Mouse (Mus musculus): Measurements from ENCODE around the gene Slc7a1. TPM values are rescaled to one million over a fixed set of nuclear protein-coding genes. Genes with fewer than 3 reads are reported as not detected.

Gene Slc7a1
- polyA plus RNA-seq, 1 experiment from 2014 or later, result 17.8 TPM

DNA sequence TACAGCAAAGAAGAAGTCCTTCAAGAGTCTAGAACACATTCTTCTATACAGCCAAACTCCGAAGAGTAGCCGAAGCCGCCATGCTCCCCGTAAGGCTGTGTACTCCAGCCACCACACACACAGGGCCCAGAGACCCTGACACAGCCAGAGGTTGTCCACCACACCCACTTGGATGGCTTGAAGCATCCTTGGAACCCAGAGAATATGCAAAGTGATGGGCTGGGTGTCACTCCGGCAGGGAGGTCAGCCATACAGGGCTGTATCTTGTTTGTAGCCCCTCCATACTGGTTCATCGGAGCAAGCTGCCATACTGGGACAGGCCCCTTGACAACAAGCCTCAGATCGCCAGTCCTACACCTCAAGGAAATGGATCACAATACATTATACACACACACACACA is 37.4 kb downstream of the Slc7a1 start:
- DNase-seq (ENCODE audit: low spot score), result no peak
- Histone ChIP-seq H3K27me3 (ENCODE audit: control insufficient read depth, insufficient read depth, low read length) (no peaks in the 10 kb centered on the region), H3K4me2 (replicated peaks; ENCODE audit: low read depth) (no peak overlapping the region), H3K4me3 (ENCODE audit: low read depth, low read length) (no peak overlapping the region), H3K4me1 (replicated peaks; ENCODE audit: control insufficient read depth, insufficient read depth) (no peaks in the 10 kb centered on the region), H3K27ac (replicated peaks) (peak overlapping the region; percentile 84), H3K36me3 (ENCODE audit: control insufficient read depth, insufficient read depth, low read length) (no peaks in the 10 kb centered on the region), H3K9me3 (ENCODE audit: control insufficient read depth, low read length) (no peaks in the 10 kb centered on the region), H3K9ac (ENCODE audit: low read length) (no peak overlapping the region)
- ATAC-seq (ENCODE audit: low FRiP score, low TSS enrichment), result no peak
- TF ChIP-seq EP300 (optimal IDR thresholded peaks at IDR 0.05) (no peak), CTCF (IDR thresholded peaks at IDR 0.05; ENCODE audit: low read depth) (no peak)
- 98% methylated on average over 7 of the region's 7 CpGs for WGBS

DNA sequence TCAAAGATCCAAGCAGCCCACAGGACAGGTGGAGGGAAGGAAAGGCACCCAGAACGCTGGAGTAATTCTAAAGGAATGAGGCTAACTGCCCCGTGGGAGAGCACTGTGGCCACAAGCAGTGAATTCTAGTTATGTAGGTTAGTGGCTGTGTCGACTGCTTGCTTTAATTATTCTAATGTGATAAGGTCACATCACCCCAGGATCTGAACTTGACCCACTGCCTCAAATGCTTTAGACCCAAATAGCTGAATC is 38.0 kb downstream of the Slc7a1 start:
- H3K4me1 ChIP-seq (replicated peaks; ENCODE audit: control insufficient read depth, insufficient read depth), result no peaks in the 10 kb centered on the region
- 23% methylated on average over 3 of the region's 3 CpGs for WGBS
- H3K27me3 ChIP-seq (ENCODE audit: control insufficient read depth, insufficient read depth, low read length), result no peaks in the 10 kb centered on the region
- H3K9me3 ChIP-seq (ENCODE audit: control insufficient read depth, low read length), result no peaks in the 10 kb centered on the region
- H3K4me2 ChIP-seq (replicated peaks; ENCODE audit: low read depth), result no peak overlapping the region
- H3K36me3 ChIP-seq (ENCODE audit: control insufficient read depth, insufficient read depth, low read length), result no peaks in the 10 kb centered on the region
- H3K9ac ChIP-seq (ENCODE audit: low read length), result no peak overlapping the region
- ATAC-seq (ENCODE audit: low FRiP score, low TSS enrichment) (no peak), DNase-seq (ENCODE audit: low spot score) (no peak)
- H3K4me3 ChIP-seq (ENCODE audit: low read depth, low read length), result no peak overlapping the region
- TF ChIP-seq EP300 (optimal IDR thresholded peaks at IDR 0.05) (no peak), CTCF (IDR thresholded peaks at IDR 0.05; ENCODE audit: low read depth) (no peak)
- H3K27ac ChIP-seq (replicated peaks), result peak overlapping the region; percentile 84

DNA sequence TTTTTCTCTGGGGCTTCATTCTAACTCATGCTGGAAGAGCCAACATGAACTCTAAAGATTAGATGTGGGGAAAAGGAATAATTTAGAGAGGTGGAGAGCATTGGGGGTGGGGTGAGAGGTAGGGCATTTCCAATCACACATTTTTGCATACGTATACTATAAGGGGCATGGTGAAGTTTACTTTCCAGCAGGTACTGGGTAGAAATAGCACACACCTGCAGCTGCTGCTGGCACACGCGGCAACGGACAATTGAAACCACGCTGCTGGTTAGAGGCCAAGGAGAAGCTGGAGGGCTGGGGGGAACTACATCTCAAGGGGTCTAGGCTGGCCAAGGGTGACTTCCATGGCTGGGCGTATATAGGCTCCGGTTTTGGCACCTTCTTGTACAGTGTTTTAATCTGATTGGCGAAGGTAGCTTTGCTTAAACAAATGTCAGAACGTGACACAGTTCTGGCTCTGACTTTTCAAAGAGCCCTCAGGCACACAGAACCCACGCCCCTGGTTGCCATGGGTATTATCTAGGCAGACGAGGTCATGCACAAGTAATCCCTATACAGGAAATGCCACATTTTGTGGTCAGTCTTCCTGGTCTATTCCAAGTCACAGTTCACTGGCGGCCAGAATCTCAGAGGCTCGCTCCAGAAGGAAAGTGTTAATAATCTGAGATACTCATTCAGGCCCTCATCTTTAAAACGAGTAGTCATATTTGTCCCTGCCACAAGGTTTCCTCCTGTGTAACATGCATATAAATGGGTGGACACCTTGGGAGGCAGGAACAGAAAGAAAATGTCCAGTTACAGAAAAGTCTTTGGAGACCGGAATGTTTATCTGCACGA is 38.6 kb downstream of the Slc7a1 start:
- H3K9ac ChIP-seq (ENCODE audit: low read length), result no peak overlapping the region
- ATAC-seq (ENCODE audit: low FRiP score, low TSS enrichment) (peak; percentile 95), DNase-seq (ENCODE audit: low spot score) (peak; percentile 91)
- TF ChIP-seq EP300 (optimal IDR thresholded peaks at IDR 0.05), result no peak
- no peak for TF ChIP-seq CTCF (IDR thresholded peaks at IDR 0.05; ENCODE audit: low read depth)
- H3K36me3 ChIP-seq (ENCODE audit: control insufficient read depth, insufficient read depth, low read length), result no peaks in the 10 kb centered on the region
- 38% methylated on average over 16 of the region's 16 CpGs for WGBS
- H3K27me3 ChIP-seq (ENCODE audit: control insufficient read depth, insufficient read depth, low read length), result no peaks in the 10 kb centered on the region
- H3K9me3 ChIP-seq (ENCODE audit: control insufficient read depth, low read length), result no peaks in the 10 kb centered on the region
- peak overlapping the region; percentile 86 for H3K27ac ChIP-seq (replicated peaks)
- 0 out of 2 replicates have a peak overlapping the region, but pooled peaks have one; percentile 31 for H3K4me2 ChIP-seq (replicated peaks; ENCODE audit: low read depth)
- H3K4me3 ChIP-seq (ENCODE audit: low read depth, low read length), result no peak overlapping the region
- no peaks in the 10 kb centered on the region for H3K4me1 ChIP-seq (replicated peaks; ENCODE audit: control insufficient read depth, insufficient read depth)

DNA sequence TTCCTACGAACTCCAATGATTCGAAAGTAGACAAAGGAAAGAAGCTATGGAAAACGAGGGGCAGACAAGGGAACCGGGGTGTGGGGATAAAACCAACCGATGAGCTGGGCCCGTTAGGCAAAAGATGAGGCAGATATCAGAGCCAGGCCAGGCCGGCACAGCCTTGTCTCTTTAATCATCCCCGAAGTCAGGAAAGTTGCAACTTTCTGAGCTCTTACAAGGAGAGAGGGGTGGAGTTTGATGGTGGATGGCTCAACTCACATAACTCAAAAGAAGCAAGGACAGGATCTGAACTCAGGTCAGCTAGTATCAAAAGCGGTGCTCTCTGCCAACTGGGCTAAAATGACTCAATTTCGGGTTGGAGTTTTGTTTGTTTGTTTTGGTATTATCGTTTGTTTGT is 40.6 kb downstream of the Slc7a1 start:
- TF ChIP-seq CTCF (IDR thresholded peaks at IDR 0.05; ENCODE audit: low read depth), result no peak
- TF ChIP-seq EP300 (optimal IDR thresholded peaks at IDR 0.05), result no peak
- DNase-seq (ENCODE audit: low spot score) (no peak), ATAC-seq (ENCODE audit: low FRiP score, low TSS enrichment) (no peak)
- no peaks in the 10 kb centered on the region for H3K27me3 ChIP-seq (ENCODE audit: control insufficient read depth, insufficient read depth, low read length)
- no peak overlapping the region for H3K4me2 ChIP-seq (replicated peaks; ENCODE audit: low read depth)
- no peak overlapping the region for H3K4me3 ChIP-seq (ENCODE audit: low read depth, low read length)
- no peak overlapping the region for H3K9ac ChIP-seq (ENCODE audit: low read length)
- H3K27ac ChIP-seq (replicated peaks), result no peak overlapping the region
- H3K9me3 ChIP-seq (ENCODE audit: control insufficient read depth, low read length), result no peaks in the 10 kb centered on the region
- no peaks in the 10 kb centered on the region for H3K36me3 ChIP-seq (ENCODE audit: control insufficient read depth, insufficient read depth, low read length)
- H3K4me1 ChIP-seq (replicated peaks; ENCODE audit: control insufficient read depth, insufficient read depth), result no peaks in the 10 kb centered on the region
- 85% methylated on average over 11 of the region's 11 CpGs for WGBS

DNA sequence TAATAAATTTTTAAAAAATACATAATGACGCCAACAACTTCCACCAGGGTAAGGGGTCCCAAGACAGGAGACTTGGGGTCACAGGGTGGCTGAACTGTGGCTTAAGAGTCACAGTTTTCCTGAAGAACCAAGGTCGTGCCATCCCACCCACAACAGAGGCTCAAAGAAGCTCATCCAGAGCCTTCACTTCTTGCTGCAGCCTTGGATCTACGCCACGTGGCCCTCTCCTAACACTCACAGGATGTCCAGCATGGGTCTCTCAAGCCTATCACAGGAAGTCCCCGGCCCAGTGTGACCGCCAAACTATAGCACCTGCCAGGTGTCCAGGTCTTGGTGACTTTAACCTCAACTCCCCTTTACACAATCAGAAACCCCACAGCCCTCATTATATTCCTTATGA is 42.5 kb downstream of the Slc7a1 start:
- Histone ChIP-seq H3K4me1 (replicated peaks; ENCODE audit: control insufficient read depth, insufficient read depth) (no peaks in the 10 kb centered on the region), H3K27ac (replicated peaks) (no peak overlapping the region), H3K9ac (ENCODE audit: low read length) (no peak overlapping the region), H3K36me3 (ENCODE audit: control insufficient read depth, insufficient read depth, low read length) (no peaks in the 10 kb centered on the region), H3K4me2 (replicated peaks; ENCODE audit: low read depth) (no peak overlapping the region), H3K27me3 (ENCODE audit: control insufficient read depth, insufficient read depth, low read length) (no peaks in the 10 kb centered on the region), H3K4me3 (ENCODE audit: low read depth, low read length) (no peak overlapping the region), H3K9me3 (ENCODE audit: control insufficient read depth, low read length) (no peaks in the 10 kb centered on the region)
- no peak for DNase-seq (ENCODE audit: low spot score)
- ATAC-seq (ENCODE audit: low FRiP score, low TSS enrichment), result no peak
- TF ChIP-seq CTCF (IDR thresholded peaks at IDR 0.05; ENCODE audit: low read depth), result no peak
- TF ChIP-seq EP300 (optimal IDR thresholded peaks at IDR 0.05), result no peak
- 98% methylated on average over 6 of the region's 6 CpGs for whole genome bisulfite sequencing

DNA sequence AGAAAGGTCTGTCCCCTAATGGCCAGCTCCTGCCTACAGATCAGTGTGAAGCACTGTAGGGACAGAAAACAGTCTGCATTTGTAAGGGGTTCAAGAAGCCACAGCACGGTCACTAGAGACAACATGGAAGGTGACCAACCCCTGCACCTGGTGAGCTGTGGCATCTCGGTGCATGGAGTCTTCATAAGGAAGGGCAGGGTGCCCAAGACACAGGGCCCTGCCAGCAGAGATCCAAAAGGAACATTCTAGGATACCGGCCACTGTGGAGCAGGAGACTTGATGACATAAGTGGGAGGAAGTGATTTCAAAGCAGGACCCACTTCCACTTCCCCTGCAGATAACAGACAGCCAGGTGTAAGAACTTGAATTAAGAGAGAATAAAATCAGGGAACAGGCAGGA is 43.9 kb downstream of the Slc7a1 start:
- Histone ChIP-seq H3K9ac (ENCODE audit: low read length) (no peak overlapping the region), H3K4me1 (replicated peaks; ENCODE audit: control insufficient read depth, insufficient read depth) (no peaks in the 10 kb centered on the region), H3K27ac (replicated peaks) (no peak overlapping the region), H3K36me3 (ENCODE audit: control insufficient read depth, insufficient read depth, low read length) (no peaks in the 10 kb centered on the region), H3K27me3 (ENCODE audit: control insufficient read depth, insufficient read depth, low read length) (no peaks in the 10 kb centered on the region), H3K4me2 (replicated peaks; ENCODE audit: low read depth) (no peak overlapping the region), H3K4me3 (ENCODE audit: low read depth, low read length) (no peak overlapping the region), H3K9me3 (ENCODE audit: control insufficient read depth, low read length) (no peaks in the 10 kb centered on the region)
- no peak for ATAC-seq (ENCODE audit: low FRiP score, low TSS enrichment)
- no peak for DNase-seq (ENCODE audit: low spot score)
- WGBS, result 78% methylated on average over 3 of the region's 3 CpGs
- TF ChIP-seq CTCF (IDR thresholded peaks at IDR 0.05; ENCODE audit: low read depth), result no peak
- no peak for TF ChIP-seq EP300 (optimal IDR thresholded peaks at IDR 0.05)

Data from stomach, postnatal 0 days (tissue).